Mouse (Mus musculus) CH12.LX (cell line): ENCODE data around the gene Copb1. TPM values are rescaled to one million over a fixed set of nuclear protein-coding genes. Genes with fewer than 3 reads are reported as not detected.

Source experiments
- DNase-seq: peaks from one replicate; pipeline ENCODE4 v3.0.0-alpha.2; 2013; ENCODE audit errors: extremely low read depth
- H3K27ac ChIP-seq: 2 replicates; pipeline ENCODE4 v1.5.1; 2012; ENCODE audit warnings: low read depth, mild to moderate bottlenecking, control low read depth, moderate library complexity; ENCODE audit not compliant: insufficient read depth
- H3K27me3 ChIP-seq: replicated peaks from 2 replicates; pipeline ENCODE3; 2012; ENCODE audit warnings: inconsistent platforms
- H3K36me3 ChIP-seq, 2 experiments: replicated peaks in 1 of 2; 2 replicates each; pipeline versions ENCODE3 to v1.6.1; 2012; ENCODE audit warnings: inconsistent platforms in 1 of 2, low read length in 1 of 2, mild to moderate bottlenecking in 1 of 2, mixed read lengths in 1 of 2, moderate library complexity in 1 of 2; ENCODE audit not compliant: control insufficient read depth in 1 of 2, insufficient read depth in 1 of 2
- H3K4me1 ChIP-seq, 2 experiments: 2 replicates each; pipeline ENCODE4 v1.6.1; 2012; ENCODE audit warnings: inconsistent platforms in 1 of 2, moderate library complexity in 1 of 2; ENCODE audit not compliant: insufficient read depth in 2 of 2, control insufficient read depth in 1 of 2
- H3K4me2 ChIP-seq: 2 replicates; pipeline ENCODE4 v1.6.1; 2012; ENCODE audit warnings: low read depth, mild to moderate bottlenecking, control low read depth; ENCODE audit not compliant: poor library complexity, insufficient read depth, severe bottlenecking
- H3K4me3 ChIP-seq, 3 experiments: fragments of 150-350 bp in 1 of 3; sonication (generic) in 1 of 3; replicated peaks in 1 of 3; 2 replicates each; pipeline versions ENCODE3 to v1.5.1; 2011 to 2012; ENCODE audit warnings: low read depth in 2 of 3, low read length in 2 of 3, mild to moderate bottlenecking in 2 of 3, moderate library complexity in 2 of 3, control low read depth in 1 of 3, improper control_type of control experiment in 1 of 3, inconsistent platforms in 1 of 3, mixed read lengths in 1 of 3; ENCODE audit not compliant: poor library complexity in 1 of 3
- H3K79me2 ChIP-seq: replicated peaks from 2 replicates; pipeline ENCODE4 v1.6.1; 2012; ENCODE audit warnings: mild to moderate bottlenecking, moderate library complexity; ENCODE audit not compliant: control insufficient read depth, poor library complexity, insufficient read depth, severe bottlenecking; ENCODE audit errors: extremely low read depth
- H3K9ac ChIP-seq: 2 replicates; pipeline ENCODE4 v1.6.1; 2012; ENCODE audit warnings: low read depth, mild to moderate bottlenecking, control low read depth, moderate library complexity; ENCODE audit not compliant: insufficient read depth
- H3K9me3 ChIP-seq: replicated peaks from 2 replicates; pipeline ENCODE3; 2012; ENCODE audit warnings: low read length, inconsistent platforms, mixed read lengths
- CHD2 ChIP-seq: IDR thresholded peaks from 2 replicates; pipeline ENCODE4 v1.6.1; 2011; ENCODE audit warnings: low read length, improper control_type of control experiment
- CTCF ChIP-seq, 2 experiments: IDR thresholded peaks in 1 of 2; conservative IDR thresholded peaks in 1 of 2; 2 replicates each; pipeline ENCODE4 v1.5.1; 2011 to 2012; ENCODE audit warnings: low read depth in 2 of 2, low read length in 2 of 2, improper control_type of control experiment in 1 of 2, inconsistent platforms in 1 of 2, mild to moderate bottlenecking in 1 of 2, moderate library complexity in 1 of 2
- E2F4 ChIP-seq: IDR thresholded peaks from 2 replicates; pipeline ENCODE4 v1.6.1; 2011; ENCODE audit warnings: low read depth, low read length, improper control_type of control experiment; ENCODE audit not compliant: insufficient replicate concordance
- ELF1 ChIP-seq: IDR thresholded peaks from 2 replicates; pipeline ENCODE4 v1.6.1; 2014; ENCODE audit warnings: low read depth, mild to moderate bottlenecking, inconsistent platforms, low read length, improper control_type of control experiment
- EP300 ChIP-seq: IDR thresholded peaks from 2 replicates; pipeline ENCODE4 v1.6.1; 2011; ENCODE audit warnings: low read length, improper control_type of control experiment
- IRF4 ChIP-seq: IDR thresholded peaks from 2 replicates; pipeline ENCODE4 v1.6.1; 2014; ENCODE audit warnings: low read depth, mild to moderate bottlenecking, inconsistent platforms, low read length, improper control_type of control experiment
- JUN ChIP-seq: IDR thresholded peaks from 2 replicates; pipeline ENCODE4 v1.6.1; 2011; ENCODE audit warnings: low read depth, mild to moderate bottlenecking, low read length, improper control_type of control experiment, moderate library complexity; ENCODE audit not compliant: insufficient read depth
- KAT2A ChIP-seq: IDR thresholded peaks from 2 replicates; pipeline ENCODE4 v1.6.1; 2012; ENCODE audit warnings: low read length, improper control_type of control experiment, inconsistent platforms; ENCODE audit not compliant: insufficient replicate concordance
- MAZ ChIP-seq: IDR thresholded peaks from 2 replicates; pipeline ENCODE4 v1.6.1; 2012; ENCODE audit warnings: low read depth, mild to moderate bottlenecking, inconsistent platforms, low read length, improper control_type of control experiment, moderate library complexity
- MEF2A ChIP-seq: IDR thresholded peaks from 2 replicates; pipeline ENCODE4 v1.6.1; 2014; ENCODE audit warnings: low read depth, mild to moderate bottlenecking, inconsistent platforms, low read length, improper control_type of control experiment, borderline replicate concordance
- MYC ChIP-seq: IDR thresholded peaks from 2 replicates; pipeline ENCODE4 v1.6.1; 2011; ENCODE audit warnings: low read depth, mild to moderate bottlenecking, improper control_type of control experiment, low read length
- NELFE ChIP-seq: IDR thresholded peaks from 2 replicates; pipeline ENCODE4 v1.6.1; 2011; ENCODE audit warnings: low read depth, low read length, improper control_type of control experiment
- NRF1 ChIP-seq: IDR thresholded peaks from 2 replicates; pipeline ENCODE4 v1.6.1; 2014; ENCODE audit warnings: low read depth, mild to moderate bottlenecking, inconsistent platforms, low read length, improper control_type of control experiment, moderate library complexity
- POLR2A ChIP-seq: IDR thresholded peaks from 2 replicates; pipeline ENCODE4 v1.6.1; 2011; ENCODE audit warnings: low read depth, mild to moderate bottlenecking, improper control_type of control experiment, low read length
- RAD21 ChIP-seq: IDR thresholded peaks from 2 replicates; pipeline ENCODE4 v1.6.1; 2011; ENCODE audit warnings: low read depth, mild to moderate bottlenecking, low read length, improper control_type of control experiment, moderate library complexity
- RCOR1 ChIP-seq: conservative IDR thresholded peaks from 2 replicates; pipeline ENCODE4 v1.6.1; 2012; ENCODE audit warnings: low read depth, mild to moderate bottlenecking, inconsistent platforms, low read length, improper control_type of control experiment
- UBTF ChIP-seq: IDR thresholded peaks from 2 replicates; pipeline ENCODE4 v1.6.1; 2012; ENCODE audit warnings: low read depth, mild to moderate bottlenecking, inconsistent platforms, low read length, improper control_type of control experiment, moderate library complexity
- USF1 ChIP-seq: IDR thresholded peaks from 2 replicates; pipeline ENCODE4 v1.6.1; 2014; ENCODE audit warnings: low read depth, mild to moderate bottlenecking, inconsistent platforms, low read length, improper control_type of control experiment
- ZC3H11A ChIP-seq: IDR thresholded peaks from 2 replicates; pipeline ENCODE4 v1.6.1; 2012; ENCODE audit warnings: low read depth, mild to moderate bottlenecking, inconsistent platforms, low read length, improper control_type of control experiment
- dilution Hi-C: fragments of 300-500 bp; cut with MboI; formaldehyde crosslinking; loops from 2 replicates; pipeline ENCODE4 v1.14.3; 2020; ENCODE audit warnings: low sequenced_read_pairs; ENCODE audit not compliant: extremely low pct_unique_long_range_greater_than_20kb, extremely low pct_ligation_motif_present
- in situ Hi-C: fragments of 300-500 bp; cut with MboI; formaldehyde crosslinking; loops from 3 replicates; pipeline ENCODE4 v1.14.3; 2019; ENCODE audit warnings: low sequenced_read_pairs, low pct_ligation_motif_present, low pct_unique_long_range_greater_than_20kb, mixed read lengths
- polyA plus RNA-seq: library from polyadenylated mRNA; unstranded; fragments of >175 nt; gene quantifications from 2 replicates; pipeline ENCODE4 v1.2.1, GENCODE M21; 2012; ENCODE audit warnings: low read depth; ENCODE audit not compliant: insufficient read length
- total RNA-seq, 2 experiments: library from RNA; depleted of rRNA; stranded (reverse); fragments of 300-350 nt in 1 of 2; fragments of >200 nt in 1 of 2; gene quantifications; 2 replicates each; pipeline ENCODE4 v1.2.3; 2012 to 2014

The Copb1 gene
- total and polyA plus RNA-seq, 3 experiments, result 71.0 to 154 (median 114) TPM

DNA sequence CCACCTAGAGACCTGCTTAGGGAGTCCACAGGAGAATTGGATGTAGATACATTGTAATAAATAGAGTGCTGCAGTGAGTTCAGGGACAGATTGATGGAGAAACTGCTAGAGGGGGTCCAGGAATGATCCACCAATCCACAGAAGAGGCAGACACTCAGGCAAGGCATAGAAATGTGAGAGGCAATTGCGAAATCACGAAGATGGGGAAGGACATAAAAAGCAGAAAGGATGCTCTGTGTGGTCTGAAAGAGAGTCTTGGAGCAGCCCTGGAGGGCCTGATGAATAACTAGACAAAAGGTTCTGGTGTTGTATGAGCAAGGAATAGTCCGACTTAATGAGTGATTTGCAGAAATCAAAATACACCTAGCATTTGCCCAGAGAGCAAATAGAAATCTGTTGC lies 71.8 kb downstream of the Copb1 start:
- in situ Hi-C loops (no loop called here), dilution Hi-C loops (no loop called here)
- Histone ChIP-seq H3K27ac (no peak overlapping the region), H3K9me3 (peaks cover 3% of the 10 kb centered on the region), H3K27me3 (peaks cover 2% of the 10 kb centered on the region), H3K36me3 (no peaks in the 10 kb centered on the region), H3K79me2 (no peaks in the 10 kb centered on the region), H3K4me2 (no peak overlapping the region), H3K9ac (no peak overlapping the region), H3K4me3 (no peak overlapping the region), H3K4me1 (no peaks in the 10 kb centered on the region)
- no peak for DNase-seq
- TF ChIP-seq CHD2 (no peak), E2F4 (no peak), ELF1 (no peak), MYC (no peak), KAT2A (no peak), IRF4 (no peak), CTCF (conservative IDR thresholded peaks at IDR 0.05 in 1 of 2, IDR thresholded peaks at IDR 0.05 in 1 of 2; ENCODE audit: low read depth in 2 of 2, low read length in 2 of 2) (no peak), EP300 (no peak), POLR2A (no peak), JUN (no peak), RAD21 (no peak)

- TF ChIP-seq RCOR1 (no peak), RAD21 (no peak), MEF2A (no peak), MAZ (no peak), UBTF (no peak), POLR2A (no peak), ZC3H11A (no peak), USF1 (no peak), NELFE (no peak), NRF1 (no peak)
- no peak for DNase-seq
- dilution Hi-C loops, result no loop called here
Measured at GRCm38 (mm10) chr7:114181391-114181790, 73.1 kb downstream of the Copb1 start.

More at GRCm38 (mm10) chr7:114181391-114181790, 73.1 kb downstream of the Copb1 start:
- H3K79me2 ChIP-seq, result no peaks in the 10 kb centered on the region
- in situ Hi-C loops, result no loop called here
- peaks cover 2% of the 10 kb centered on the region for H3K27me3 ChIP-seq
- no peak overlapping the region for H3K4me2 ChIP-seq
- H3K4me3 ChIP-seq, result no peak overlapping the region
- no peaks in the 10 kb centered on the region for H3K4me1 ChIP-seq
- no peak overlapping the region for H3K27ac ChIP-seq
- no peak overlapping the region for H3K9ac ChIP-seq
- H3K9me3 ChIP-seq, result no peaks in the 10 kb centered on the region
- no peaks in the 10 kb centered on the region for H3K36me3 ChIP-seq
